Mouse (Mus musculus) forebrain, embryonic 14.5 days (tissue): ENCODE results near the gene Rnf214. TPM values are rescaled to one million over a fixed set of nuclear protein-coding genes. Genes with fewer than 3 reads are reported as not detected.

Experiments used
- ATAC-seq: fragments of 200-750 bp; cut with Nextera tagmentation; 2 replicates; pipeline ENCODE4 v1.8.0; 2017; ENCODE audit warnings: mild to moderate bottlenecking, moderate library complexity
- DNase-seq: peaks from one replicate; pipeline ENCODE4 v3.0.0-alpha.2; 2015; ENCODE audit warnings: low spot score
- H3K27ac ChIP-seq: fragments of 300-500 bp; sonication (generic); 2 replicates; pipeline ENCODE4 v1.5.1; 2014; ENCODE audit warnings: low read depth, mild to moderate bottlenecking, control low read depth, low read length, moderate library complexity
- H3K27me3 ChIP-seq: fragments of 300-500 bp; sonication (generic); replicated peaks from 2 replicates; pipeline ENCODE4 v1.6.1; 2014; ENCODE audit warnings: low read length, control low read depth, mixed read lengths; ENCODE audit not compliant: control insufficient read depth, insufficient read depth
- H3K36me3 ChIP-seq: fragments of 300-500 bp; sonication (generic); 2 replicates; pipeline ENCODE4 v1.6.1; 2014; ENCODE audit warnings: low read length, control low read depth; ENCODE audit not compliant: control insufficient read depth, insufficient read depth
- H3K4me1 ChIP-seq: fragments of 300-500 bp; sonication (generic); 2 replicates; pipeline ENCODE4 v1.6.1; 2014; ENCODE audit warnings: antibody characterized with exemption, low read length, control low read depth; ENCODE audit not compliant: control insufficient read depth, insufficient read depth
- H3K4me2 ChIP-seq: fragments of 300-500 bp; sonication (generic); 2 replicates; pipeline ENCODE4 v1.6.1; 2014; ENCODE audit warnings: mild to moderate bottlenecking, control low read depth, low read length
- H3K4me3 ChIP-seq: fragments of 300-500 bp; sonication (generic); 2 replicates; pipeline ENCODE4 v1.5.1; 2014; ENCODE audit warnings: low read depth, low read length, control low read depth
- H3K9ac ChIP-seq: fragments of 300-500 bp; sonication (generic); 2 replicates; pipeline ENCODE4 v1.6.1; 2014; ENCODE audit warnings: mild to moderate bottlenecking, low read length, control low read depth, moderate library complexity
- H3K9me3 ChIP-seq: fragments of 300-500 bp; sonication (generic); replicated peaks from 2 replicates; pipeline ENCODE4 v1.6.1; 2016; ENCODE audit warnings: low read length, control low read depth, mixed read lengths; ENCODE audit not compliant: control insufficient read depth
- WGBS: fragments of 180-500 bp; shearing (Covaris S2); extraction: QIAGEN DNeasy Blood & Tissue Kit; methylation state at CpG from one replicate; pipeline ENCODE4 v1.1.7; 2014; 5-methylcytosine and 5-hydroxymethylcytosine counted together
- polyA plus RNA-seq: library from polyadenylated mRNA; unstranded; fragments of >200 nt; fragmentation: Nextera tagmentation; extraction: Ambion mirVana; gene quantifications from 2 replicates; pipeline ENCODE4 v1.2.1, GENCODE M21; 2014

The Rnf214 gene
- polyA plus RNA-seq, result 70.2 and 91.1 TPM in 2 replicates

- under 1% methylated on average over 71 of the region's 80 CpGs for WGBS
- peak; percentile 95 for ATAC-seq
These were observed at the start of gene Rnf214, which contains the start of gene Pcsk7 for GRCm38 (mm10) chr9:45906355-45907077. Gene Rnf214, minus strand, starts transcription at chr9:45906911. Gene Pcsk7, plus strand, starts transcription at chr9:45906497.

GRCm38 (mm10) chr9:45955107-45955963 lies 48.6 kb upstream of the Rnf214 start, which contains the start of gene Sidt2:
Gene Sidt2, minus strand, starts transcription at chr9:45955258.
- Histone ChIP-seq H3K4me3 (peak within 1 kb of the TSS; percentile 90), H3K4me1 (peaks cover 13% of the 10 kb centered on the region), H3K27ac (peak within 1 kb of the TSS; percentile 78), H3K36me3 (peaks cover 20% of the 10 kb centered on the region), H3K9me3 (no peaks in the 10 kb centered on the region), H3K4me2 (peak within 1 kb of the TSS; percentile 95), H3K9ac (peak within 1 kb of the TSS; percentile 87), H3K27me3 (no peaks in the 10 kb centered on the region)
- ATAC-seq, result peak; percentile 98
- under 1% methylated on average over 38 of the region's 48 CpGs for WGBS
- DNase-seq, result peak; percentile 95

More at GRCm38 (mm10) chr9:45906355-45907077, at the start of gene Rnf214, which contains the start of gene Pcsk7:
- Histone ChIP-seq H3K27me3 (no peaks in the 10 kb centered on the region), H3K9ac (peak within 1 kb of the TSS; percentile 90), H3K4me1 (peaks cover 15% of the 10 kb centered on the region), H3K36me3 (peaks cover 48% of the 10 kb centered on the region), H3K9me3 (no peaks in the 10 kb centered on the region), H3K4me3 (peak within 1 kb of the TSS; percentile 91), H3K27ac (peak within 1 kb of the TSS; percentile 88), H3K4me2 (peak within 1 kb of the TSS; percentile 69)
- peak; percentile 89 for DNase-seq

GRCm38 (mm10) chr9:45954294-45955106 lies 47.8 kb upstream of the Rnf214 start:
- peak overlapping the region; percentile 87 for H3K9ac ChIP-seq
- H3K9me3 ChIP-seq, result no peaks in the 10 kb centered on the region
- peaks cover 25% of the 10 kb centered on the region for H3K36me3 ChIP-seq
- peak overlapping the region; percentile 95 for H3K4me2 ChIP-seq
- DNase-seq, result peak; percentile 33
- peaks cover 13% of the 10 kb centered on the region for H3K4me1 ChIP-seq
- ATAC-seq, result peak; percentile 8; the same call in 1 of the 2 replicates
- under 1% methylated on average over 62 of the region's 63 CpGs for WGBS
- H3K4me3 ChIP-seq, result peak overlapping the region; percentile 90
- H3K27me3 ChIP-seq, result no peaks in the 10 kb centered on the region
- H3K27ac ChIP-seq, result peak overlapping the region; percentile 78

- DNase-seq, result no peak
- Histone ChIP-seq H3K4me2 (peak overlapping the region; percentile 95), H3K9ac (peak overlapping the region; percentile 87), H3K36me3 (peaks cover 31% of the 10 kb centered on the region), H3K27ac (no peak overlapping the region), H3K9me3 (no peaks in the 10 kb centered on the region), H3K4me1 (peaks cover 13% of the 10 kb centered on the region), H3K4me3 (peak overlapping the region; percentile 90), H3K27me3 (no peaks in the 10 kb centered on the region)
- WGBS, result 61% methylated on average over 13 of the region's 13 CpGs
- ATAC-seq, result no peak
These were observed 47.0 kb upstream of the Rnf214 start for GRCm38 (mm10) chr9:45953511-45954293.

- DNase-seq, result no peak
- Histone ChIP-seq H3K4me1 (peaks cover 13% of the 10 kb centered on the region), H3K36me3 (peaks cover 37% of the 10 kb centered on the region), H3K4me3 (no peak overlapping the region), H3K27ac (no peak overlapping the region), H3K27me3 (no peaks in the 10 kb centered on the region), H3K9ac (no peak overlapping the region), H3K4me2 (no peak overlapping the region), H3K9me3 (no peaks in the 10 kb centered on the region)
- ATAC-seq, result no peak
- 85% methylated on average over 7 of the region's 7 CpGs for WGBS
These were observed 46.2 kb upstream of the Rnf214 start for GRCm38 (mm10) chr9:45952890-45953289.

- 93% methylated on average over 4 of the region's 4 CpGs for WGBS
- Histone ChIP-seq H3K4me2 (no peak overlapping the region), H3K27me3 (no peaks in the 10 kb centered on the region), H3K4me1 (peaks cover 13% of the 10 kb centered on the region), H3K27ac (no peak overlapping the region), H3K4me3 (no peak overlapping the region), H3K36me3 (peaks cover 44% of the 10 kb centered on the region), H3K9ac (no peak overlapping the region), H3K9me3 (no peaks in the 10 kb centered on the region)
- no peak for DNase-seq
- no peak for ATAC-seq
These were observed 45.3 kb upstream of the Rnf214 start for GRCm38 (mm10) chr9:45952057-45952456.

- 93% methylated on average over 10 of the region's 10 CpGs for WGBS
- no peaks in the 10 kb centered on the region for H3K4me1 ChIP-seq
- no peak for ATAC-seq
These were observed 40.1 kb upstream of the Rnf214 start for GRCm38 (mm10) chr9:45946872-45947183.

More at GRCm38 (mm10) chr9:45946872-45947183, 40.1 kb upstream of the Rnf214 start:
- H3K27me3 ChIP-seq, result no peaks in the 10 kb centered on the region
- no peaks in the 10 kb centered on the region for H3K9me3 ChIP-seq
- H3K4me3 ChIP-seq, result no peak overlapping the region
- H3K4me2 ChIP-seq, result no peak overlapping the region
- H3K9ac ChIP-seq, result no peak overlapping the region
- no peak overlapping the region for H3K27ac ChIP-seq
- no peak for DNase-seq
- H3K36me3 ChIP-seq, result peaks cover 88% of the 10 kb centered on the region
